Mouse (Mus musculus) cerebellum, postnatal 36 days (tissue): ENCODE results near the gene Foxr1.
A peak's percentile ranks its signal among the peaks of the same experiment; 100 is the strongest.
"Not testable (repeated sequence)": the region's sequence is repeated elsewhere in the genome, so short reads cannot be mapped to it uniquely, and the experiment has no call there.

Source experiments
- DNase-seq, 2 experiments: peaks; one replicate each; pipeline ENCODE4 v3.0.0; 2021 to 2022; ENCODE audit warnings: mixed read lengths in 2 of 2

Gene Foxr1

DNA sequence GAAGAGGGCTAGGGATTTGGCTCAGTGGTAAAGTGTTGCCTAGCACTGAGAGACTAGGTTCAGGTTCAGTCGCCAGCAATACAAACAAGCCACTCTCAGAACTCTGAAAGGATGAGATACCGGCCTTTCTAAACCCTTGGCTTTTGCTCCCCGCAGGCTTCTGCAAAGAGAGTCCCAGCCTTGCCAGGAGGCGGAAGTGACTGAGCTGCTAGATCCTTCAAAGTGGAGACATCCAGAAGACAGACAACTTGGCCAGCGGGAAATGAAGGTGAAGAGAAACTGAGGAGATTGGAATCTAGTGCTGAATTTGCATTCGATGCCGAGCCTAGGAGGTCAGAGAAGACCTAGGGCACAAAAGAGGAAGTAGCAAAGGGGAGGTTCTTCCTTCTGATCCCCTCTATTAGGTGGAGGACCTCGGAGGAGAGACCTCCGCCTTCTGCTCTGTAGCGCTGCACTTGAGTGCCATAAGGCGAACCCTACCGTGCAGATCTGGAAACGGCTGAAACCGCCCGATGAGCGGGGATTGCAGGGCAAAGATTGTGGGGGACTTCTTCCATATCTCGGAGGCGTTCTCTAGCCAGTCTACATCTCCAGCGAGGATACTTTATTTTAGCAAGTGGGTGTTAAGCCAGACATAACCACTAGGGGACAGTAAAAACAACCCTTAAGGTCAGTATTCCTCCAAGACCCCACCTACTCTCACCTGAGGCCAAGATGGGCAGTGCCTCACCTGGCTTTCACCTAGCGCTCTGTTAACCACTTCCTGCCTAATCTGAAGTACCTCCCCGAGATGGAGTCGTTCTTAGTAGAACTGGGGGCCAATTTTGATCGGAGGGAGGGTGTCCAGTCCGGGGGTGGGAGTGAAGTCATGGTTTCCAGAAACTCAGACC is 36.6 kb upstream of the Foxr1 start:
- peak; percentile 66 to 76 for DNase-seq

DNA sequence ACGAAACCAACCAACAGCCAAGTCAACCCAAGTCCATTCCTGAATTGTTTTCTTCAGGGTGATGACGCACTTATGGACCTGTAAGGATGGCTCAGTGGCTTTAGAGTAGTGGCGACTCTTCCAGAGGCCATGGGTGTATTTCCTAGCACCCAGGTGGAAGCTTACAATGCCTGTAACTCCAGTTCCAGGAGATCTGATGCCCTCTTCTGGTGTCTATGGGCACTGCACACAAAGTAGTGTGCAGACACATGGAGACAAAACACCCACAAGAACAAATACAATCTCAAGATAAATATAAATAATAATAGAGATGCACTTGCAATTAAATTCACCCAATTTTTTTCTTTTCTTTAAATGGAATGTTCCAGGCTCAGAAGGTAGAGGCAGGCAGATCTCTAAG is 35.0 kb upstream of the Foxr1 start:
- DNase-seq = peak in 1 of 2 experiments; percentile 15

DNA sequence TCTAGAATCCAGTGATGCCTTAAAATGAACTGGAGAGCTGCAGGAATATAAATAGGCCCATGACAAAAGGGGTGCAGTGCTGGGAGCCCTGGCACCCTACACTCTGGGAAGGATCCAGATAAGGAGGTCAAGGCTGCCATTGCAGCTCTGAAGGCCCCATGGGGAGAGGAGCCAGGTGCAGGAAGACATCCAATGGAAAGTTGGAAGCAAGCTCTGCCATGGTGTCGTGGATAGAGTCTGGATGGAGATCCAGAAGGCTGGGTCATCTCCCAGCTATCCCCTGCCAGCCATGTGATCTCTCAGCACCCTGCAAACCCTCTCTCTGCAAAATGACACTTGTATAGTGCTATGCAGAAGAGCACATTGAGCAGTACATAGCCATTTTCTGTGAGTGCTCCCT is 33.4 kb upstream of the Foxr1 start:
- DNase-seq = peak in 1 of 2 experiments; percentile 29

DNA sequence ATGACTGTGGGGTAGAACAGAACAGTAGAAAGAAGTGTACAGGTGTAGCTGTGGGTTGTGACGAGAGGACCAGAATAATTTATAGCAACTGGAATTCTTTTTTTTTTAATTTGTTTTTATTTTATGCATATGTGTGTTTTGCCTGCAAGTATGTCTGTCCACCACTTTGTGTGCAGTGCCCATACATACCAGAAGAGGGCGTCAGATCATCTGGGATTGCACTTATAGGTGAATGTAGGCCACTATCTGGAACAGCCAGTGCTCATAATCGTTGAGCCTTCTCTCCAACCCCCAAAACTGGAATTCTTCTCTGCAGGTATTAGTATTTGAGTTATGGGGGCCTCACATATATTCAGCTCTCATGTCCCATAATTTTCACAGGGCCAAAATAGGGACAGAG is 32.2 kb upstream of the Foxr1 start:
- DNase-seq = no peak

DNA sequence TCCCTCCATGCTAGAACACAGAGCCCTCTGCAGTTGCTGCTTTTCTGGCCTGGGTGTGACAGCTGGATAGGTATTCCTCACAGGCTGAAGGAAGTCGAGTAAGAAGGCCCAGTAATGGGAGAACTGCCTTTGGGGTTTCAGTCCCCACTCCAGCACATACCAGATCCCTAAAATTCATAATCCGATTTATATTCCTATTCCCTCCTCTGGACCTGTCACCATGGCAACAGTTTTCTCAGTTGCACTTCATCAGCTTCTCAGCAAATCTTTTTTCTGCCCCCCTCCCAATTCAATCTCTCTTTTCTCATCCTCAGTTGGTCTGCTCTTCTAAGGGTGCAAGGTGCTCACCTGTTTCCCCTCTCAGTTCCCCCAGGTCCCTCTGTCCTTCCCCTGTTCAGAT is 27.9 kb upstream of the Foxr1 start:
- no peak for DNase-seq

DNA sequence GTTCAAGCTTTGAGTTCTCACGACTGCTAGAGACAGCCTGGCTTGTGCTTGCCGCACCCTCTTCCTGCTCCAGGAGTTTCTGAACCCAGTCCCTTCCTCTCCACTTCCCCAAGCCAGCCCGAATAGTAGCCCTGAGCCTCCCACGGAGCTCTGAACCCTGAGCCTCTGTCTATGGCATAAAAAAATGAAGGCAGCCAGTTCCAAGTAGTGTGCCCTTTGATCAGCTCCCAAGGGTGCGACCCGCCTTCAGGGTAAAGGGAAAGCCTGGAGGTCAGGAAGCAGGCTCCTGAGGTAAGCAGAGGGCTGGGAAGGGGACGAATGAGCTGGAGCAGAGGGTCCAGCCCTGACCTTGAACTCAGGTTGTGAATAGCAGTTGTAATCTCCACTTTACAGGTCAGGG is 27.3 kb upstream of the Foxr1 start:
- DNase-seq = no peak

DNA sequence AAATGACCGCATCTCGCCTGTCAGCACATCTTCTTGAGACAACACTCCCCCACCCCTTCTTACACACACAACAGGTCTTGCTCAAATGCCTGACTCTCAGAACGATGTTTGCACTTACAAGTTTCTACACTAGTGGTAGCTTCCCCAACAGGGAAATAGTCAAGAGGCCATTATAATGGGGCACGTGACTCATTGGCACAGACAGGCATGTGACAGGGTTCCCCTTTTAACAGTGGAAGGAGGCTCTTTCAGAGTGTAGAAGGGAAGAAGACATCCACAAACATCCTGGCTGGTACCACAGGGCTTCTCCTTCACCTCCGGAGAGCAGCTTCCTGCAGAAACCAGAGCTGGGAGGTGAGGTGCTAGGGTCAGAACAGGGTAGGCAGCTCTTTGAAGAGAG is 21.0 kb upstream of the Foxr1 start:
- DNase-seq = no peak

DNA sequence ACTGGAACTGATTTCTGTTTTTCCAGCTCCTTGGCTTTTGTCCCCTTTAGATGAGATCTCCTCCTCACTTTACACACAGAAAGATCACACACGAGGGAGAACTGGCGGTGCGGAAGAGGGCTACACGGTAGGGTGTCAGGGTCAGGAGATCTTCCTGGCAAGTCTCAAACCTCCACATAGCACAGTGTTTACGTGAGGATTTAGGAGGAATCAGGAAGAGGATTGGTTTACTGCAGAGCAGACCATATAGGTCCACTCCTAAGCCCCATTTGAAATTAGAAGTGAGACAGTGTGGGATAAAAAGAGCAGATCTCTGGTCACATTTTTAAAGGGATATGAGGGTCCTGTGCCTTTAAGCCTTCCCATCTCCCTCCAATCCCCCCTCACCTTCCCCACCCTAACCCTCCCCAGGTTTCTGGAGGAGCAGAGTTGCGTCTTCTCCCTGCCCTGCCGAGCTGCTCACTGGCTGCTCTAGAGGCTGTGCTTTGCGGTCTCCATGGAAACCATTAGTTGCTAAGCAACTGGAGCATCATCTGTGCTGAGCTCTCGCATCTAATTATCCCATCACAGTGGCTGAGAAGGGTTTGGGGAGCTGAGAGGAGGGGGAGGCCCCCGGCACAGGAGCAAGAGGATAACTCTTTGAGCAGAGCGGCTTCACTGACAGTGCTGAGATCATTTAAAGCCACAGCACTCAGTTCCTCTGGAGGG is 16.3 kb upstream of the Foxr1 start:
- peak; percentile 32 to 49 for DNase-seq

DNA sequence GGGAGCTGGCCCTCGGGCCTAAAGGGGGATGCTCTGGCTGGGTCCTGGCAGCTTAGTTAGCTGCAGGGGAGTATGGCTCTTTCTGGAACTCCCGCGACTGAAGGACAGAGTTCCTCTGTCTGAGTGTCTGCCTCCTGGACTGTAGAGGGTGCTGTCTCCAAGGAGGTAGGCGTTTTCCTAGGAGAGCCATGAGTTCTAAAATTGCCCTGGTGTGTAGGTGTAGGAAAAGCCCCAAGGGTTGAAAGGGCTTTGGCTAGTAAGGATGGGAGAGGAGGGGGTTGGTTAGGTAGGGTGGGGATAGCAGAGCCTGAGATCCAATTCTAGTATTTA is 13.9 kb upstream of the Foxr1 start, which contains the start of gene Upk2:
Upk2 (minus strand) TSS at position 86 of the 330 bp plus-strand sequence.
- no peak for DNase-seq

DNA sequence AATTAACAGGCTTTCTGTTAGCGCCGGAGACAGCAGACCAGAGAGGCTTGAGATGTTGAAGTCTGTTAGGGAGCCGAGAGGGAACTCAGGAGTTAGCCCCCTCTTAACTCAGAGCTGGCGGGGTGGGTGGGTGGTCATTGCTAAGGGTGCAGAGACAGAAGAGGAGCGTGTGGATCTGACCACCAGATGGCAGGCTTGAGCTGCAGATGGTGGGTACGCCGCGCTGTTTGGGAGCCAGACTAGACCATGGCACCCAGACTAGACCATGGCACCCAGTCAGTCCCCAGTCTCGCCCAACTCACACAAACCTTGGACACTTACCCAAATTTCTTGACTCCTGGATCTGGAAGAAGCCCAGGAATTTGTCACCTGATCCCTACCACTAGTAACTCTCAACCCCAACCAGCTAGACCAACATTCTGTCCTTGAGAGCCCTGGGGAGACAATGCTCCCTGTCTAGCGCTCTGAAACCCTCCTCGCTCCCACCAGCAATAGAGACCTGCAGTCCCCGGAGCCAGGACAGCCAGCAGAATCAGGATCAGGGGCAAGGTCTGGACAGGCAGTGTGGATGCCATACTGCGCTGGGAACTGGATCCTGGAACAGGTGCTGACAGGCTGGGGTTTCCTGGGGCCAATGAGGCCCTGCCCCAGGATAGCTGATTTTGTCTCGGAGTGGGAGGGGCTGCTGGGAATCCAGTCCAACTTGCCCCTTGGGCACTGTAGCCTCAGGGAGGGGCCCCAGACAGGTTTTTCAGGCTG is 13.4 kb upstream of the Foxr1 start:
- DNase-seq = peak; percentile 88 to 90

DNA sequence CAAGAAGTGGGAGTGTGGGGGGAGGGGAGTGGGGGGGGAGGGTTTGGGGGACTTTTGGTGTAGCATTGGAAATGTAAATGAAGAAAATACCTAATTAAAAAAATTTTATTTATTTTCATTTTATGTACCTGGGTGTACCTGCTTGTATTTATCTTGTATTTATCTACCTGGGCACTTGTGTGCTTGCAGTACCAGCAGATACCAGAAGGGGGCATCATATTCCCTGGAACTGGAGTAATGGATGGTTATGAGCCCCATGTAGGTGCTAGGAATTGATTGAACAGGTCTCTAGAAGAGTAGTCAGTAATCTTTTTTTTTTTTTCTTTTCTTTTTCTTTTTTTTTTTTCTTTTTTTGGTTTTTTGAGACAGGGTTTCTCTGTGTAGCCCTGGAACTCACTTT is 9.5 kb upstream of the Foxr1 start:
- peak in 1 of 2 experiments; percentile 21 for DNase-seq

DNA sequence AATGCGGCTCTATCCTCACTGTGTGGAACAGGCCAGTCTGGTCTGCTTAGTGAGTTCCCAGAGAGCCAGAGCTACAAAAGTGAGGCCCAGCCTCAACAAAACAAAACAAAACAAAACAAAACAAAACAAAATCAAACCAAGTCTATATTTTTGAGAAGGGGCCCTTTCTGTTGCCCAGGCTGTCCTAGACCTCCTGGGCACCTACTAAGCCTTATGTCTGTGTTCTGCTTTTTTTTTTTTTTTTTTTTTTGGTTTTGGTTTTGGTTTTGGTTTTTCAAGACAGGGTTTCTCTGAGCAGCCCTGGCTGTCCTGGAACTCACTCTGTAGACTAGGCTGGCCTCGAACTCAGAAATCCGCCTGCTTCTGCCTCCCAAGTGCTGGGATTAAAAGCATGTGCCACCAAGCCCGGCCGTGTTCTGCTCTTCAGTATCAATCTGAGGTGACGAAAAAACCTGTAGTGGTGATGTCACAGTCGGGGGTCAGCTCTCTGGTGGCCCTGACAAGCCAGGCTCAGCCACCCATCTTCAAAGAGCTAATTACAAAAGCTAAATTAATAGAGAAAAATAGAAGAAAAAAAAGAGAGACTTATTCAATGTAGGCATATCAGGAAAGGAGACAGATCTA is 3.6 kb upstream of the Foxr1 start:
- not testable (repeated sequence) for DNase-seq

DNA sequence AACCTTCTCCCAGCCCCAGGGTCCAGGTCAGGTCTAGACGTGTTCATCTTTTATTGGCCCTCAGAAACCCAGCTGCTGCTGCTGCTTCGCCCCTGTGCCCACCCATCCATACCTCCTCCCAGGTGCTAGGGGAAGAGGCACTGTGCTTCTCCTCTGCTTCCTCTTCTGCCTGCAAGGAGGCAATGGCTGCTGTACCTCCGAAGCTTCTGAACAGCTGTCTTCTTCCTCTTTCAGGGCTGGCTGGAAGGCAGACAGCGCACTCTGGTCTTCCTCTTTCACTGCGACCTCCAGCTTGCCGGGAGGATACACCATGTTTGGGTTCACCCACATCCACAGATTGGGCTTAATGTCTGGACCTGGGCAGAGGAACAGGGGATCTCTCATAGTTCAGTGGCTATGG is 5.2 kb downstream of the Foxr1 start:
- no peak for DNase-seq

DNA sequence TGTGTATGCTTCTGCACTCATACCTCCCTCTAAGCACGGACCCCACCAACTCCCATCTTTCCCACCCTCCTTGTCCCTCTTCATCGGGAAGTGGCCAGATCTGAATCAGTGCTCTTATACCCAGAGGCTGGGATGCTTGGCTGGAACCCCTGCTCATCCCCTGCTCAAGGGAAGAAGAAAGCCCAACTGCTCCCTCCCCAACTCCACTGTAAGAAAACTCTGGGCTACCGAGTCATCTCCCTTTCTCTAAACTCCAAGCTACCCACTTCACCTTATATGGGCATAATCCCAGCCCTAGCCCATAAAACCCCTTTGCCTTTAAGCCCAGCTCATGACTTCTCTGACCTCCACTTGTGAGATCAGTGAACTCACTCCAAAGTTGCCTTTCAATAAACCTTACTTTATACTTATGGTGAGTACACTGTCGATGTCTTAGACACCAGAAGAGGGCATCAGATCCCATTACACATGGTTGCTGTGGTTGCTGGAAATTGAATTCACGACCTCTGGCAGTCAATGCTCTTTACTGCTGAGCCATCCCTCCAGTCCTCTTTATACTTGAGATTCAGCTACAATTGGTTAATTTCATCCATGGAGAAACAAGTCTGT is 8.3 kb downstream of the Foxr1 start:
- DNase-seq = no peak

DNA sequence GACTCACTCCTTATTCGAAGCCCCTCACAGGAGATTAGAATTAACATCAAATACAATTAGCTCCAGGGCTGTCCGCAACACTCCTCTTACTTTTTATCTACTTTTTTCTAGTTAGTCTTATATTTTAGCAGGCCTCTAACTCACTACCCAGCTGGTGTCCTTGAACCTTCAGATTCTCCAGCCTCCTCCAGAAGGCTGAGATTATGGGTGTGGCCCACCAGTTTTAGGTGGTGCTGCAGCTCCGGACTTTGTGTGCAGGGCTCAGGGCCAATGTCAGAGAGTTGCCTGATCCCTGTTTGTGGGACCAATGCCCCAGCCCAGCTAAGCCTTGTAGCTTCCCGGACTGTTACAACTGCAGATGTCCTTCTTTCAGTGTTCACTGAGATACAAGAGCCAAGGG is 17.4 kb downstream of the Foxr1 start:
- DNase-seq = no peak

DNA sequence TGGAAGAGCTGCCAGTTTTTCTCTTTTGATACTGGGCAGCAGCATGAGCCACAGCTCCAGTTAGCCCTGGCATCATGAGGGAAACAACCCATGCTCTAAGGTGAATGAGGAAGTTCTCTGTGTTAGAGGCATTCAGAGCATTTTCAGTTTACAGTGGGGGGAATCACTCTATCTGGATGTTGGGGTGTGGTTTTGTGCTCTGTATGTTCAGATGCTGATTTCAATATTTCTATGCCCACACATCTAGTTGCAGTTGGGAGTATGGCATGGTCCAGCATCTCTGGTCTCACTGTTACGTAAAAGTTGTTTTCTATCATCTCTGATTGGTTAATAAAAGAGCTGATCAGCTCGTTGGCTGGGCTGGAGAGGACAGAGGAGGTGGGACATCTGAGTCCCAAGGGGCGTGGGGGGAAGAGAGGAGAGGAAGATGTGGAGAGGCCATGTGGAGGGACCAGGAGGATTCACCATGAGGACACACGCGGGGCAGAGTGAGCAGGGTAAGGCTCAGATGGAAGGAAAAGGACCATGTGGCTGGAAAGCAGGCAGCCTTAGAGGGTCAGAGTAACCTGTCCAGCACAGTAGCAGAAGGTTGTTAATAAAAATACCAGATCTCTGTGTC is 20.5 kb downstream of the Foxr1 start:
- no peak for DNase-seq

DNA sequence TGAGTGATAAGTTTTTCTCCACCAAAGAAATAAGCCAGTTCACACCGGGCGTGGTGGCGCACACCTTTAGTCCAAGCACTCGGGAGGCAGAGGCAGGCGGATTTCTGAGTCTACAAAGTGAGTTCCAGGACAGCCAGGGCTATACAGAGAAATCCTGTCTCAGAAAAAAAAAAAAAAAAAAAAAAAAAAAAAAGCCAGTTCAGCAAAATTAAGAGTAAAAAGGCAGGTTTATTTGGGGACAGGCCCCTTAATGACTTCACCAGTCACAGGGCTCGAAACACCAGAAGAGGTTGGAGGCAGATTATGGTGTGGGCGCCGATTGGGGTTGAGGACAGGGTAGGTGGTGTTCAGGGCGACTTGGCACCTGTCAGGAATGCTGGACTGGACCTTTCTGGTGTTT is 21.2 kb downstream of the Foxr1 start:
- DNase-seq = not testable (repeated sequence)

DNA sequence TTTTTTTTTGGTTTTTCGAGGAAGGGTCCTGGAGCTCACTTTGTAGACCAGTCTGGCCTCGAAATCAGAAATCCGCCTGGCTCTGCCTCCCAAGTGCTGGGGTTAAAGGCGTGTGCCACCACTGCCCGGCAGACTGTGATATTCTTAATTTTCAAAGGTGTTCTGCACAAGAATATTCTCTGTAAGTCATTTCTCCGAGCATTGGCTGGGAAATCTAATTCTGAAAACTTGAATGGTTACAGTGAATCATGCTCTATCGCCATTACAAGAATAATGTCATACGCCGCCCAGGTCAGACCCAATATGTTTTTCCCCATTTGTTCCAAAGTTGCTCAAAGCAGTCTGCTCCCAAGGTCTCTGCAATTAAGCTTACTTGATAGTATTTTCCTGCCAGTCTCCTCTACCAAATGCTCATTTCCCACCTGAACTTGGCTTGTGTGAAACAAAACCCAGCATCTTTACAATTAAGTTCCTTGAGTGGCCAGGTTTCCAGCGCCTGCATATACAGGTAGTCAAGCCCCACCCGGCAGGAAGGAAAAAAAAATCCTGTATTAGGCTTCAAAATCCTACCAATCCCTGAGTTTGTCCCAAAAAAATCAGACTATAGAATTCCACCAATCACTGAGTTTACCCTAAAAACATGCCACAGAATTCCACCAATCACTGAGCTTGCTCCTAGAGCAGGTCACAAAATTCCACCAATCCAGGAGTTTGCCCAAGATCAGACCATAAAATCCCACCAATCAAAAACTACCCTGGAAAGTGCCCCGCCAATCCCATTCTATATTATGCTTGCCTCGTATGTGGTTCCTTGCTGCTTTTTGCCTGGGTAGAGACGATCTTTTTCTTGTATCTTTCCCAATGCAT is 22.2 kb downstream of the Foxr1 start, which contains the start of gene Ccdc84:
Ccdc84 (minus strand) TSS at position 51 of the 867 bp plus-strand sequence.
- peak in 1 of 2 experiments; percentile 16 for DNase-seq

DNA sequence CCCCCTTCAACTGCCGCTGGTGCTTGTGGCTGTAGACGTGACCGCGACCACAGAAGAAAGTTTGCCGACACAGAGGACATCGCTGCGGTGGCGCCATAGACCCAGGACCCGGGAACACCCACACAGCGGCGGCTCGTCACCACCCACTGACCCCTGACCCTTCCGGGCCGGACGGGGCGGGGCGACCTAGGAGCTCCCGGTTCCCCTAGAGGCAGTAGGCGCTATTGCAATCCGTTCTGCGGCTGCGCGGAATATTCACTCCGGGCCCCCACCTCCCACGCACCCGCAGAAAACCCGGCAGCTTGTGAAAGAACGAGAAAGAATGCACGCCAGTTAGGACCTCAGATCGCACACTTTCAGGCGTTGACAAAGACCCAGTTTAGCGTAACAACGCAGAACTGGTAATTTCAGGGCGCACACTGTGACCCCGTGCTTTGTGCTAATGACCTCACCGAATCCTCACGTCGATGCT is 23.0 kb downstream of the Foxr1 start:
- DNase-seq = peak; percentile 93 to 97

DNA sequence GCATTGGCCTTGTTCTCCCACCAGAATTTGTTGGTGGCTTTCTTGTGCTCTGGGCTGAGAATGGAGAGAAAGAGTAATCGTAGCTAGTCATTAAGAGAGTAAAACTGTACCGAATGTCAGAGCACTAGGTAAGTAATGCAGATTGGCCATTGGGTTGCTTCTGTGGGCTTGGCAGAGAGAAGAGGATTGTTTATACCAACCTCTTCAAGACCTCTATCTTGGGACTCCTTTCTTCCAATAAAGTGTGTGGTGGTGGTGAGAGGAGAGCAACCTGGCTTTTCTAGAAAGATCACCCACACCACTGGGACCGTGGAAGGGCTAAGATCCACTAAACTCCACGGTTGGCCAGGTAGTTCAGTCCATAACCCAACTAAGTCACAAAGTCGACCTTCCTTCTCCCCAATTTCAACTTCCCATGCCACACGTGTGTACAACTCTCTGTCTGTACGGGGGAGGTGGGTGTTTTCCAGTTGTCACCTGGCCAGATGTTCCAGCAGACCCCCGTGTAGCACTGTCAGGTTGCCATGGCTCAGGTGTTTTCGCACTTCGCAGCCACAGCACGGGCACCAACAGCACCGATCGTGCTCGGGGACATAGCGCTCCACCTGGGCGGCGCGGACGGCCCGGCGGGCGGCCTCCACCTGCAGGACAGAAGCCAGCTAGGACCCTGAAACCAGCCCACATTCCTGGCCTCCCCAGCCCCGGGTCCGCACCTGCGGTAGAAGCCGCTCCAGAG is 23.6 kb downstream of the Foxr1 start:
- no peak for DNase-seq
